Mouse (Mus musculus) intestine, embryonic 15.5 days (tissue): ENCODE measurements around the gene Fam53b. TPM values are rescaled to one million over a fixed set of nuclear protein-coding genes. Genes with fewer than 3 reads are reported as not detected.

Experiments
- ATAC-seq: fragments of 200-750 bp; cut with Nextera tagmentation; 2 replicates; pipeline ENCODE4 v1.8.0; 2017; ENCODE audit warnings: moderate TSS enrichment, moderate library complexity
- H3K27ac ChIP-seq: fragments of 300-500 bp; sonication (generic); 2 replicates; pipeline ENCODE4 v1.5.1; 2015; ENCODE audit warnings: mild to moderate bottlenecking, inconsistent platforms
- H3K27me3 ChIP-seq: fragments of 300-500 bp; sonication (generic); replicated peaks from 2 replicates; pipeline ENCODE4 v1.6.1; 2015; ENCODE audit warnings: inconsistent platforms
- H3K36me3 ChIP-seq: fragments of 300-500 bp; sonication (generic); 2 replicates; pipeline ENCODE4 v1.6.1; 2015; ENCODE audit warnings: inconsistent platforms
- H3K4me1 ChIP-seq: fragments of 300-500 bp; sonication (generic); replicated peaks from 2 replicates; pipeline ENCODE4 v1.6.1; 2015; ENCODE audit warnings: inconsistent platforms
- H3K4me2 ChIP-seq: fragments of 300-500 bp; sonication (generic); replicated peaks from 2 replicates; pipeline ENCODE4 v1.6.1; 2015; ENCODE audit warnings: mild to moderate bottlenecking, inconsistent platforms
- H3K4me3 ChIP-seq: fragments of 300-500 bp; sonication (generic); replicated peaks from 2 replicates; pipeline ENCODE4 v1.5.1; 2015; ENCODE audit warnings: inconsistent platforms
- H3K9ac ChIP-seq: fragments of 300-500 bp; sonication (generic); 2 replicates; pipeline ENCODE4 v1.6.1; 2015; ENCODE audit warnings: inconsistent platforms
- H3K9me3 ChIP-seq: fragments of 300-500 bp; sonication (generic); 2 replicates; pipeline ENCODE4 v1.6.1; 2016; ENCODE audit warnings: inconsistent platforms
- WGBS: fragments of 180-500 bp; shearing (Covaris S2); methylation state at CpG from one replicate; pipeline ENCODE4 v1.1.7; 2015; 5-methylcytosine and 5-hydroxymethylcytosine counted together
- polyA plus RNA-seq: library from polyadenylated mRNA; unstranded; fragments of >200 nt; fragmentation: Nextera tagmentation; extraction: Ambion mirVana; gene quantifications from 2 replicates; pipeline ENCODE4 v1.2.1, GENCODE M21; 2015

Fam53b gene
- polyA plus RNA-seq, 1 experiment from 2014 or later, result 17.9 TPM

GRCm38 (mm10) chr7:132800868-132801267 lies 12.8 kb downstream of the Fam53b start:
- 83% methylated on average over 10 of the region's 10 CpGs for WGBS
- Histone ChIP-seq H3K36me3 (no peaks in the 10 kb centered on the region), H3K27me3 (no peaks in the 10 kb centered on the region), H3K27ac (no peak overlapping the region), H3K9ac (no peak overlapping the region), H3K4me1 (peaks cover 50% of the 10 kb centered on the region), H3K4me3 (no peak overlapping the region), H3K4me2 (no peak overlapping the region), H3K9me3 (no peaks in the 10 kb centered on the region)
- ATAC-seq, result no peak

- no peaks in the 10 kb centered on the region for H3K9me3 ChIP-seq
- H3K27ac ChIP-seq, result no peak overlapping the region
- H3K27me3 ChIP-seq, result no peaks in the 10 kb centered on the region
- H3K4me2 ChIP-seq, result no peak overlapping the region
- no peak overlapping the region for H3K9ac ChIP-seq
- H3K4me3 ChIP-seq, result no peak overlapping the region
- ATAC-seq, result no peak
- WGBS, result 86% methylated on average over 5 of the region's 5 CpGs
- H3K36me3 ChIP-seq, result no peaks in the 10 kb centered on the region
- peaks cover 39% of the 10 kb centered on the region for H3K4me1 ChIP-seq
Measured at GRCm38 (mm10) chr7:132799119-132800016, 14.3 kb downstream of the Fam53b start.

DNA sequence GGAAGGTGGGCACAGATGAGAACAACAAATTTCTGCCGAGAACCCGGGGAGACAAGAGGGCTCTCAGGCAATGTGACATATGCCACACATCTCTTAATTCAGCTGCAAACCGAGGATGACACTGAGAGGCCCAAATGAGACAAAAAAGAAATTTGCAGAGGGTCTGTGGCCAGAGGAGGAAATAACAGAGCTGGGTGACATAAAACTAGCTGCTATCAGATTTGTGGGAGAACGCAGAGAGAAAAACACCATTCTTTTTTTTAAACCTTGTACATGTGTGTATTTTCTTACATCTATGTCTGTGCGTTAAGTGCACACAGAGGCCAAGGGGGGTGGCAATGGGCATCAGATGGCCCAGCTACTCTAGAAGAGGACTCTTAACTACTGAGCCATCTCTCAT lies 18.5 kb downstream of the Fam53b start:
- H3K27ac ChIP-seq, result no peak overlapping the region
- no peak overlapping the region for H3K4me2 ChIP-seq
- no peak for ATAC-seq
- no peaks in the 10 kb centered on the region for H3K27me3 ChIP-seq
- no peaks in the 10 kb centered on the region for H3K36me3 ChIP-seq
- H3K9me3 ChIP-seq, result no peaks in the 10 kb centered on the region
- no peak overlapping the region for H3K4me3 ChIP-seq
- WGBS, result 88% methylated on average over 5 of the region's 5 CpGs
- H3K9ac ChIP-seq, result no peak overlapping the region
- peaks cover 29% of the 10 kb centered on the region for H3K4me1 ChIP-seq

- Histone ChIP-seq H3K27ac (0 out of 2 replicates have a peak overlapping the region, but pooled peaks have one; percentile 17), H3K36me3 (no peaks in the 10 kb centered on the region), H3K9ac (no peak overlapping the region), H3K4me1 (peaks cover 30% of the 10 kb centered on the region), H3K27me3 (no peaks in the 10 kb centered on the region), H3K9me3 (no peaks in the 10 kb centered on the region), H3K4me2 (no peak overlapping the region), H3K4me3 (no peak overlapping the region)
- WGBS, result 58% methylated on average over 6 of the region's 6 CpGs
- peak; percentile 49 for ATAC-seq
Measured at GRCm38 (mm10) chr7:132793467-132793866, 20.2 kb downstream of the Fam53b start.

DNA sequence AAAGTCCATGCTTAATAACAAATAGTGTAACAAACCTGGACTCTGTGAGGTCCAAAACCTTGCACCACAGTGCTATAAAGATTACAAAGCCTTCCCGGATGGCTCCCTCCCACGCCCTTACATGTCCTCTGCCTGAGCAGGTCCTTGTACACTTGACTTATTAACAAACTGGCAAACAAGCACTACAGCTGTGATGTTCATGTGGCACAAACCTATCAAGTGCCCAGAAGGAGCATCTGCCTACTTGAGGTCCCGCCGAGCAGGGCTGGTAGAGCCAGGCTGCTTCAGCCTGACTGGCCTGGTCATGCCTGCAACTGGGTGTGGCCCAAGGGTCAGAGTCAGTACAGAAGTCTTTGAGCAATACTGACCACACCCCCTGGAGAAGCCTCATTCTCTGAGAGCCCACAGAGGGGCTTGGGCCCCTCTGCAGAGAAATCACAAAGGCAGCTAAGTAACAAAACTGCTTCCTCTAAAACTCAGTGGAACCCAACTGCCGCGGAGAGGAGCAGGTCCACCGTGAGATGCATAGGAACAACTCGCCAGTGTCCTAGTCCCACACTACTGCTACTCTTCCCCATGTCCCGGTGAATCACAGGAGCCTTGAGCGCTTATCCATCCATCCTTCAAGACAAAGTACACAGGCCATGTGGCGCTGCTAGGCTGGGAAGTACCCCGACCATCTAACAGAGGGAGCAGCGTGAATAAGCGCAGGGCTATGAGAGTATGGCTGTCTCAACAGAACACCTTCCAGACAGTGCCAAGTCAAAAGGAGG lies 23.1 kb downstream of the Fam53b start:
- no peaks in the 10 kb centered on the region for H3K9me3 ChIP-seq
- H3K36me3 ChIP-seq, result no peaks in the 10 kb centered on the region
- H3K4me2 ChIP-seq, result no peak overlapping the region
- H3K27me3 ChIP-seq, result no peaks in the 10 kb centered on the region
- H3K27ac ChIP-seq, result no peak overlapping the region
- H3K9ac ChIP-seq, result no peak overlapping the region
- H3K4me3 ChIP-seq, result no peak overlapping the region
- H3K4me1 ChIP-seq, result peaks cover 55% of the 10 kb centered on the region
- ATAC-seq, result peak; percentile 51
- WGBS, result 76% methylated on average over 14 of the region's 14 CpGs

DNA sequence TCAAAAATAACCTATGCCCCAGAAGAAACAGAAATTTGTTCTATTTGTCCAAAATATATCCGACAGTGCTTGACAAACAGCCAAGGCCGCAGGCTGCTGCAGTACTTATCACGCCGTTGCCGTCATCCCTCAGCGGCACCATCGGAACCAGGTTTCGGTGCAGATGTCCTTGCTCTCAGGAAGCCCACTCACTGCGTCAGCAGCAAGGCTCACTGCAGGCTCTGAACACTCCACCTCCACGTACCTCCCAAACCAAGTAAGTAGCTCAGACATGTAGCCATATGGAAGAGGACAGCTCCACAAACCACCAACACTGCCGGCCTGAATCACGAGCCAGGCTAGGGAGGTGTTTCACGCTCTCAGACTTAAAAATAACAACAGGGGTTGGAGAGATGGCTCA lies 24.9 kb downstream of the Fam53b start:
- Histone ChIP-seq H3K4me2 (no peak overlapping the region), H3K27ac (no peak overlapping the region), H3K4me3 (no peak overlapping the region), H3K36me3 (no peaks in the 10 kb centered on the region), H3K9me3 (no peaks in the 10 kb centered on the region), H3K9ac (no peak overlapping the region), H3K27me3 (no peaks in the 10 kb centered on the region), H3K4me1 (peaks cover 57% of the 10 kb centered on the region)
- no peak for ATAC-seq
- WGBS, result 89% methylated on average over 13 of the region's 13 CpGs

GRCm38 (mm10) chr7:132787496-132788190 lies 26.0 kb downstream of the Fam53b start:
- Histone ChIP-seq H3K9ac (no peak overlapping the region), H3K27me3 (no peaks in the 10 kb centered on the region), H3K27ac (0 out of 2 replicates have a peak overlapping the region, but pooled peaks have one; percentile 66), H3K9me3 (no peaks in the 10 kb centered on the region), H3K4me2 (no peak overlapping the region), H3K4me1 (peaks cover 46% of the 10 kb centered on the region), H3K4me3 (no peak overlapping the region), H3K36me3 (no peaks in the 10 kb centered on the region)
- ATAC-seq, result no peak
- 88% methylated on average over 4 of the region's 4 CpGs for WGBS

GRCm38 (mm10) chr7:132787022-132787421 lies 26.7 kb downstream of the Fam53b start:
- WGBS, result 68% methylated on average over 4 of the region's 4 CpGs
- Histone ChIP-seq H3K4me2 (no peak overlapping the region; the same call in 1 of the 2 replicates), H3K4me1 (peaks cover 45% of the 10 kb centered on the region), H3K27ac (peak overlapping the region; percentile 66), H3K9me3 (no peaks in the 10 kb centered on the region), H3K4me3 (no peak overlapping the region), H3K27me3 (no peaks in the 10 kb centered on the region), H3K9ac (no peak overlapping the region), H3K36me3 (no peaks in the 10 kb centered on the region)
- ATAC-seq, result 0 out of 2 replicates have a peak, but pooled peaks have one; percentile 32

- H3K9ac ChIP-seq, result no peak overlapping the region
- peak; percentile 14; the same call in 1 of the 2 replicates for ATAC-seq
- WGBS, result 30% methylated on average over 4 of the region's 4 CpGs
- H3K4me2 ChIP-seq, result no peak overlapping the region
- peak overlapping the region; percentile 66 for H3K27ac ChIP-seq
- no peaks in the 10 kb centered on the region for H3K9me3 ChIP-seq
- H3K4me3 ChIP-seq, result no peak overlapping the region
- peaks cover 47% of the 10 kb centered on the region for H3K4me1 ChIP-seq
- no peaks in the 10 kb centered on the region for H3K36me3 ChIP-seq
- no peaks in the 10 kb centered on the region for H3K27me3 ChIP-seq
Measured at GRCm38 (mm10) chr7:132786522-132786921, 27.2 kb downstream of the Fam53b start.

DNA sequence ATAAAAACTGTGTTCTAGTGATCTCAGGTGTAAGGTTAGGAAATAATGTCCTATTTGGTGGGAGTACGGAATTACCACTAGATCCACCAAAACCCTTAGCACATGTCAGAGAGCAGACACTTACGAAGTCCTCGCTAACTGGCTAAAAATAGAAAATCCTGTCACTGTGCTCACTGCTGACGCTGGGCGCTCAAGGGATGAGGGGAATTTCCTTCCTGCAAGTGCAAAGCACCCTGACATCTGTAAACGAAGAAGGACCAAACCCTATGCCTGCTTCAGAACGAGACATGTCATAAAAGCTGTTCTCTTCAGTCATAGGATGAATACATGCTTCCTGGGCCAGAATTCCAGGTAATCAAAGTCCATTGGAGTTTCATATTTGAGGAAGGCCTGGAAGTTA lies 27.7 kb downstream of the Fam53b start:
- Histone ChIP-seq H3K4me1 (peaks cover 52% of the 10 kb centered on the region), H3K4me2 (no peak overlapping the region), H3K36me3 (no peaks in the 10 kb centered on the region), H3K27ac (peak overlapping the region; percentile 66; the same call in 1 of the 2 replicates), H3K9ac (no peak overlapping the region), H3K9me3 (no peaks in the 10 kb centered on the region), H3K27me3 (no peaks in the 10 kb centered on the region), H3K4me3 (no peak overlapping the region)
- peak; percentile 19 for ATAC-seq
- 25% methylated on average over 7 of the region's 7 CpGs for whole genome bisulfite sequencing

DNA sequence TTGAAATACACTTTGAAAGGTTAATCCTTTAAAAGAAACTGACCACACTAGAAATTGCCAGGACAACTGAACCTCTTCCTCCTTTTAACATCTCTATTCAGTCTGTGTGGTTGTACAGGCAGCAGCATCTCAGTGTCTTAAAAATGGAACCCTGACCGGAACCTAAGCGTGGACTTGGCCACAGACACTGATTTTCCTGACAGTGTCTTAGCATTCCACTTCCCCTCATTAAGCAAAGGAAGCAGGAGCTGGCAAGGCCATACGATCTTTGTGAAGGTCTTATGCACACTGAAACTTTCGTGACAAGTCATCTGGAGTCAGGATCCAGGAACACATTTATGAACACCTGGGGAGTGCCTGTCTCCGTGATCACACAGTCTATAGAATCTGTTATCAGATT lies 29.6 kb downstream of the Fam53b start:
- no peaks in the 10 kb centered on the region for H3K36me3 ChIP-seq
- ATAC-seq, result no peak
- no peak overlapping the region for H3K9ac ChIP-seq
- H3K27ac ChIP-seq, result no peak overlapping the region
- H3K4me2 ChIP-seq, result no peak overlapping the region
- peaks cover 51% of the 10 kb centered on the region for H3K4me1 ChIP-seq
- no peak overlapping the region for H3K4me3 ChIP-seq
- WGBS, result 79% methylated on average over 5 of the region's 5 CpGs
- H3K27me3 ChIP-seq, result no peaks in the 10 kb centered on the region
- H3K9me3 ChIP-seq, result no peaks in the 10 kb centered on the region

- Histone ChIP-seq H3K4me2 (no peak overlapping the region), H3K9me3 (no peaks in the 10 kb centered on the region), H3K4me3 (no peak overlapping the region), H3K36me3 (0 out of 2 replicates have a peak, but pooled peaks cover 3% of the 10 kb centered on the region), H3K9ac (no peak overlapping the region), H3K4me1 (peaks cover 40% of the 10 kb centered on the region), H3K27me3 (no peaks in the 10 kb centered on the region), H3K27ac (no peak overlapping the region)
- no peak for ATAC-seq
- 56% methylated on average over 6 of the region's 6 CpGs for WGBS
Measured at GRCm38 (mm10) chr7:132781850-132782249, 31.8 kb downstream of the Fam53b start.
